Mouse (Mus musculus): ENCODE data around the gene Gba2. TPM values are rescaled to one million over a fixed set of nuclear protein-coding genes. Genes with fewer than 3 reads are reported as not detected.

The Gba2 gene
- polyA plus RNA-seq, 1 experiment from 2014 or later = 50.5 TPM

GRCm38 (mm10) chr4:43561436-43561996 lies 17.2 kb downstream of the Gba2 start:
- Histone ChIP-seq H3K4me2 (ENCODE audit: low read length) (peak overlapping the region; percentile 91), H3K9ac (replicated peaks; ENCODE audit: low read length) (peak overlapping the region; percentile 90), H3K27ac (replicated peaks; ENCODE audit: low read depth, low read length) (peak overlapping the region; percentile 95), H3K36me3 (ENCODE audit: control insufficient read depth, insufficient read depth, low read length) (peaks cover 50% of the 10 kb centered on the region), H3K9me3 (ENCODE audit: control insufficient read depth, low read length) (no peaks in the 10 kb centered on the region), H3K27me3 (ENCODE audit: control insufficient read depth, insufficient read depth, low read length) (no peaks in the 10 kb centered on the region), H3K4me3 (replicated peaks; ENCODE audit: low read depth, low read length) (peak overlapping the region; percentile 95), H3K4me1 (ENCODE audit: control insufficient read depth, insufficient read depth, low read length) (peaks cover 33% of the 10 kb centered on the region)
- DNase-seq (no peak), ATAC-seq (ENCODE audit: low FRiP score, low TSS enrichment) (no peak; the same call in none of the 2 replicates)
- WGBS = 3% methylated on average over 16 of the region's 16 CpGs

- no peak overlapping the region for H3K27ac ChIP-seq (replicated peaks; ENCODE audit: low read depth, low read length)
- H3K4me1 ChIP-seq (ENCODE audit: control insufficient read depth, insufficient read depth, low read length) = peaks cover 33% of the 10 kb centered on the region
- DNase-seq (no peak), ATAC-seq (ENCODE audit: low FRiP score, low TSS enrichment) (no peak)
- H3K4me3 ChIP-seq (replicated peaks; ENCODE audit: low read depth, low read length) = peak overlapping the region; percentile 95
- H3K9me3 ChIP-seq (ENCODE audit: control insufficient read depth, low read length) = no peaks in the 10 kb centered on the region
- H3K4me2 ChIP-seq (ENCODE audit: low read length) = peak overlapping the region; percentile 91
- WGBS = 57% methylated on average over 2 of the region's 2 CpGs
- no peaks in the 10 kb centered on the region for H3K27me3 ChIP-seq (ENCODE audit: control insufficient read depth, insufficient read depth, low read length)
- peaks cover 50% of the 10 kb centered on the region for H3K36me3 ChIP-seq (ENCODE audit: control insufficient read depth, insufficient read depth, low read length)
- H3K9ac ChIP-seq (replicated peaks; ENCODE audit: low read length) = peak overlapping the region; percentile 90
Observed at GRCm38 (mm10) chr4:43560976-43561375, 17.7 kb downstream of the Gba2 start.

- 66% methylated on average over 6 of the region's 6 CpGs for WGBS
- peaks cover 50% of the 10 kb centered on the region for H3K36me3 ChIP-seq (ENCODE audit: control insufficient read depth, insufficient read depth, low read length)
- no peak overlapping the region for H3K27ac ChIP-seq (replicated peaks; ENCODE audit: low read depth, low read length)
- peak overlapping the region; percentile 91; the same call in 1 of the 2 replicates for H3K4me2 ChIP-seq (ENCODE audit: low read length)
- no peak overlapping the region for H3K4me3 ChIP-seq (replicated peaks; ENCODE audit: low read depth, low read length)
- no peaks in the 10 kb centered on the region for H3K27me3 ChIP-seq (ENCODE audit: control insufficient read depth, insufficient read depth, low read length)
- no peaks in the 10 kb centered on the region for H3K9me3 ChIP-seq (ENCODE audit: control insufficient read depth, low read length)
- no peak for ATAC-seq (ENCODE audit: low FRiP score, low TSS enrichment)
- DNase-seq = no peak
- peaks cover 33% of the 10 kb centered on the region for H3K4me1 ChIP-seq (ENCODE audit: control insufficient read depth, insufficient read depth, low read length)
- peak overlapping the region; percentile 34; the same call in 1 of the 2 replicates for H3K9ac ChIP-seq (replicated peaks; ENCODE audit: low read length)
Observed at GRCm38 (mm10) chr4:43560243-43560611, 18.4 kb downstream of the Gba2 start.

- Histone ChIP-seq H3K27ac (replicated peaks; ENCODE audit: low read depth, low read length) (no peak overlapping the region), H3K9me3 (ENCODE audit: control insufficient read depth, low read length) (no peaks in the 10 kb centered on the region), H3K4me3 (replicated peaks; ENCODE audit: low read depth, low read length) (no peak overlapping the region), H3K36me3 (ENCODE audit: control insufficient read depth, insufficient read depth, low read length) (peaks cover 50% of the 10 kb centered on the region), H3K27me3 (ENCODE audit: control insufficient read depth, insufficient read depth, low read length) (no peaks in the 10 kb centered on the region), H3K4me2 (ENCODE audit: low read length) (peak overlapping the region; percentile 3; the same call in 1 of the 2 replicates), H3K9ac (replicated peaks; ENCODE audit: low read length) (peak overlapping the region; percentile 34; the same call in 1 of the 2 replicates), H3K4me1 (ENCODE audit: control insufficient read depth, insufficient read depth, low read length) (peaks cover 33% of the 10 kb centered on the region)
- DNase-seq (no peak), ATAC-seq (ENCODE audit: low FRiP score, low TSS enrichment) (no peak)
- 88% methylated on average over 13 of the region's 13 CpGs for WGBS
Observed at GRCm38 (mm10) chr4:43559519-43560242, 19.0 kb downstream of the Gba2 start.

GRCm38 (mm10) chr4:43558631-43559356 lies 19.9 kb downstream of the Gba2 start:
- no peaks in the 10 kb centered on the region for H3K9me3 ChIP-seq (ENCODE audit: control insufficient read depth, low read length)
- DNase-seq (peak; percentile 30), ATAC-seq (ENCODE audit: low FRiP score, low TSS enrichment) (no peak)
- WGBS = 43% methylated on average over 13 of the region's 13 CpGs
- peaks cover 29% of the 10 kb centered on the region for H3K4me1 ChIP-seq (ENCODE audit: control insufficient read depth, insufficient read depth, low read length)
- H3K9ac ChIP-seq (replicated peaks; ENCODE audit: low read length) = no peak overlapping the region; the same call in 1 of the 2 replicates
- H3K4me3 ChIP-seq (replicated peaks; ENCODE audit: low read depth, low read length) = no peak overlapping the region
- peak overlapping the region; percentile 6; the same call in 1 of the 2 replicates for H3K4me2 ChIP-seq (ENCODE audit: low read length)
- H3K27me3 ChIP-seq (ENCODE audit: control insufficient read depth, insufficient read depth, low read length) = no peaks in the 10 kb centered on the region
- peaks cover 51% of the 10 kb centered on the region for H3K36me3 ChIP-seq (ENCODE audit: control insufficient read depth, insufficient read depth, low read length)
- H3K27ac ChIP-seq (replicated peaks; ENCODE audit: low read depth, low read length) = no peak overlapping the region

GRCm38 (mm10) chr4:43558028-43558630 lies 20.5 kb downstream of the Gba2 start:
- DNase-seq (no peak), ATAC-seq (ENCODE audit: low FRiP score, low TSS enrichment) (no peak)
- 68% methylated on average over 5 of the region's 5 CpGs for WGBS
- Histone ChIP-seq H3K9me3 (ENCODE audit: control insufficient read depth, low read length) (no peaks in the 10 kb centered on the region), H3K27ac (replicated peaks; ENCODE audit: low read depth, low read length) (no peak overlapping the region), H3K9ac (replicated peaks; ENCODE audit: low read length) (no peak overlapping the region), H3K4me1 (ENCODE audit: control insufficient read depth, insufficient read depth, low read length) (peaks cover 22% of the 10 kb centered on the region), H3K27me3 (ENCODE audit: control insufficient read depth, insufficient read depth, low read length) (no peaks in the 10 kb centered on the region), H3K4me3 (replicated peaks; ENCODE audit: low read depth, low read length) (no peak overlapping the region), H3K4me2 (ENCODE audit: low read length) (no peak overlapping the region), H3K36me3 (ENCODE audit: control insufficient read depth, insufficient read depth, low read length) (peaks cover 55% of the 10 kb centered on the region)

- Histone ChIP-seq H3K27ac (replicated peaks; ENCODE audit: low read depth, low read length) (no peak overlapping the region), H3K36me3 (ENCODE audit: control insufficient read depth, insufficient read depth, low read length) (peaks cover 76% of the 10 kb centered on the region), H3K27me3 (ENCODE audit: control insufficient read depth, insufficient read depth, low read length) (no peaks in the 10 kb centered on the region), H3K4me3 (replicated peaks; ENCODE audit: low read depth, low read length) (no peak overlapping the region), H3K4me1 (ENCODE audit: control insufficient read depth, insufficient read depth, low read length) (peaks cover 13% of the 10 kb centered on the region), H3K9ac (replicated peaks; ENCODE audit: low read length) (no peak overlapping the region), H3K9me3 (ENCODE audit: control insufficient read depth, low read length) (no peaks in the 10 kb centered on the region), H3K4me2 (ENCODE audit: low read length) (no peak overlapping the region)
- ATAC-seq (ENCODE audit: low FRiP score, low TSS enrichment) (no peak), DNase-seq (no peak)
- WGBS = 96% methylated on average over 7 of the region's 7 CpGs
Observed at GRCm38 (mm10) chr4:43555926-43556325, 22.7 kb downstream of the Gba2 start.

- H3K36me3 ChIP-seq (ENCODE audit: control insufficient read depth, insufficient read depth, low read length) = peaks cover 91% of the 10 kb centered on the region
- ATAC-seq (ENCODE audit: low FRiP score, low TSS enrichment) = no peak
Observed at GRCm38 (mm10) chr4:43553891-43554290, 24.8 kb downstream of the Gba2 start.

More at GRCm38 (mm10) chr4:43553891-43554290, 24.8 kb downstream of the Gba2 start:
- Histone ChIP-seq H3K27me3 (ENCODE audit: control insufficient read depth, insufficient read depth, low read length) (no peaks in the 10 kb centered on the region), H3K9me3 (ENCODE audit: control insufficient read depth, low read length) (no peaks in the 10 kb centered on the region), H3K4me3 (replicated peaks; ENCODE audit: low read depth, low read length) (no peak overlapping the region), H3K27ac (replicated peaks; ENCODE audit: low read depth, low read length) (no peak overlapping the region), H3K9ac (replicated peaks; ENCODE audit: low read length) (no peak overlapping the region), H3K4me1 (ENCODE audit: control insufficient read depth, insufficient read depth, low read length) (peaks cover 4% of the 10 kb centered on the region; the same call in 1 of the 2 replicates), H3K4me2 (ENCODE audit: low read length) (no peak overlapping the region)
- no peak for DNase-seq

Measured in midbrain, embryonic 14.5 days (tissue).